Mouse (Mus musculus) forebrain, embryonic 11.5 days (tissue): ENCODE measurements at regions not wholly inside any gene's neighbourhood (a gene's known extent, or its start where the extent isn't known, plus 50 kb on each side); places are given as distances from the start of the nearest gene placed in this dataset.
A peak's percentile ranks its signal among the peaks of the same experiment; 100 is the strongest.

Source experiments
- ATAC-seq: fragments of 200-750 bp; cut with Nextera tagmentation; replicated peaks from 2 replicates; pipeline ENCODE4 v1.8.0; 2017; ENCODE audit warnings: moderate TSS enrichment; ENCODE audit not compliant: low FRiP score
- DNase-seq: peaks from one replicate; pipeline ENCODE4 v3.0.0-alpha.2; 2017; ENCODE audit warnings: low spot score
- H3K27ac ChIP-seq: fragments of 300-500 bp; sonication (generic); 2 replicates; pipeline ENCODE4 v1.5.1; 2014; ENCODE audit warnings: low read depth, low read length
- H3K27me3 ChIP-seq: fragments of 300-500 bp; sonication (generic); 2 replicates; pipeline ENCODE4 v1.6.1; 2014; ENCODE audit warnings: mild to moderate bottlenecking, low read length, mixed read lengths; ENCODE audit not compliant: control insufficient read depth, insufficient read depth
- H3K36me3 ChIP-seq: fragments of 300-500 bp; sonication (generic); 2 replicates; pipeline ENCODE4 v1.6.1; 2014; ENCODE audit warnings: mild to moderate bottlenecking, low read length, moderate library complexity, mixed read lengths; ENCODE audit not compliant: control insufficient read depth, insufficient read depth
- H3K4me1 ChIP-seq: fragments of 300-500 bp; sonication (generic); replicated peaks from 2 replicates; pipeline ENCODE4 v1.6.1; 2014; ENCODE audit warnings: low read length, mixed read lengths; ENCODE audit not compliant: control insufficient read depth, insufficient read depth
- H3K4me2 ChIP-seq: fragments of 300-500 bp; sonication (generic); 2 replicates; pipeline ENCODE4 v1.6.1; 2014; ENCODE audit warnings: low read depth, mild to moderate bottlenecking, low read length, moderate library complexity, mixed read lengths; ENCODE audit not compliant: severe bottlenecking
- H3K4me3 ChIP-seq: fragments of 300-500 bp; sonication (generic); 2 replicates; pipeline ENCODE4 v1.5.1; 2014; ENCODE audit warnings: low read depth, low read length
- H3K9ac ChIP-seq: fragments of 300-500 bp; sonication (generic); 2 replicates; pipeline ENCODE4 v1.6.1; 2014; ENCODE audit warnings: low read length
- H3K9me3 ChIP-seq: fragments of 300-500 bp; sonication (generic); 2 replicates; pipeline ENCODE4 v1.6.1; 2016; ENCODE audit warnings: low read length, mixed read lengths; ENCODE audit not compliant: control insufficient read depth
- WGBS: fragments of 180-500 bp; shearing (Covaris S2); extraction: QIAGEN DNeasy Blood & Tissue Kit; methylation state at CpG from one replicate; pipeline ENCODE4 v1.1.7; 2014; 5-methylcytosine and 5-hydroxymethylcytosine counted together

DNA sequence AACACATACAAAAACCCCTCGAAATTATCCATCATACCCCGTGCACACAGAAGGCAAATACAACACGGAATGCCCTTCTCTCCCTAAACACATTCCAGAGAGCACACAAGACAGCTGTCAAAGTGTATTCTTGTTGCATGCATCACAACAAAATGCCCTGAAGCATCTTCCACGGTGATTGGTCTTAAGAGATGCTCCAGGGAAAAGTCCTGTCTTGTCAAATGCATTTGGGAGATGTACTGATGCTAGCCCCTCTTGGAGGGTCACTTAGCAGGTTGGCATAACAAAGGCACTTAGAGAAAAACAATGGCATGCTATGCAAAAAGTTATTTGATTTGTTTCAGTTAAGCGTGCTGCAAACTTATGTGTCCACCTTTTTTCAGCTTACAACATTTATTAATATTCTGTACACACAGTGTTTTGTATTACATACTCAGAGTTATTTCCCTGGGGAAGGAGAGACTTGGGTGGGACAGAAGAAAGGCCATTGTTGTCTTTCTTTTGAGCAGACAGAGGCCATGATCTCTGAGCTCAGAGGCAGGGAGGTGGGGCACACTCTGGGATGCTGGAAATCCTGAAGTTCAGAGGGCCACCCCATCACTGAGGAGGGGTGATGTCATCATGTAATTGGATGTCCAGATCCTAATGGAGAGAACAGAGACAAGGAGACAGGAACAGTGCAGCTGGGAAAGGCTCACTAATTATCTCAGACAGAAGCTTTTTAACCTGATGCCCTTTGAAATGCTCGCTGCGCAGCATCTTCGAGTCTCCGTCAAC is 598.2 kb upstream of the Cdh5 start:
- Histone ChIP-seq H3K4me3 (no peak overlapping the region), H3K9me3 (no peaks in the 10 kb centered on the region), H3K27ac (no peak overlapping the region), H3K36me3 (no peaks in the 10 kb centered on the region), H3K9ac (no peak overlapping the region), H3K27me3 (no peaks in the 10 kb centered on the region), H3K4me2 (no peak overlapping the region), H3K4me1 (no peaks in the 10 kb centered on the region)
- WGBS, result 73% methylated on average over 9 of the region's 9 CpGs
- 0 out of 2 replicates have a peak, but pooled peaks have one; percentile 27 for ATAC-seq
- DNase-seq, result no peak

- Histone ChIP-seq H3K27ac (no peak overlapping the region), H3K4me3 (no peak overlapping the region), H3K9ac (no peak overlapping the region), H3K27me3 (no peaks in the 10 kb centered on the region), H3K4me2 (no peak overlapping the region), H3K9me3 (no peaks in the 10 kb centered on the region), H3K4me1 (no peaks in the 10 kb centered on the region), H3K36me3 (no peaks in the 10 kb centered on the region)
- ATAC-seq (no peak), DNase-seq (no peak)
- 78% methylated on average over 6 of the region's 6 CpGs for WGBS
These were observed 595.1 kb upstream of the Cdh5 start for GRCm38 (mm10) chr8:103506334-103506733.

DNA sequence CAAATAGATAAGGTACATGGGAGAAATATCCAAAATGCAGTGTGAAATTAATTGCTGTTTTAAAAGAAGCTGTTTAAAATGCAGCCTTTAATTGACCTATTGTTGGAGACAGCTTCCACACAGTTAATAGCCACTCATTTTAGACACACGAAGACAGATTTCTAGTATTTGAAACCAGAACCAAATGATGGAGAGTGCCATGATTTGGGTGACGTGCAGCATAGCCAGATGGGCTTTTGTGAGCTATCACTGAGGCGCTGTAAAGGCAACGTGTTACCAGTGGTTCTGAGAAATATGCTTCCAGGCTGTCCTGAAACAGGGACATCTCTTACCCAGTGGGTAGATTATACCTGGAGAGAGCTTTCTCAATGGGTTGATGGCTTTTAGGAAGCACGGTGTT is 594.4 kb upstream of the Cdh5 start:
- H3K27me3 ChIP-seq, result no peaks in the 10 kb centered on the region
- H3K27ac ChIP-seq, result no peak overlapping the region
- ATAC-seq (no peak), DNase-seq (no peak)
- no peak overlapping the region for H3K4me3 ChIP-seq
- H3K4me2 ChIP-seq, result no peak overlapping the region
- H3K9ac ChIP-seq, result no peak overlapping the region
- H3K36me3 ChIP-seq, result no peaks in the 10 kb centered on the region
- H3K9me3 ChIP-seq, result no peaks in the 10 kb centered on the region
- H3K4me1 ChIP-seq, result no peaks in the 10 kb centered on the region
- WGBS, result 72% methylated on average over 5 of the region's 5 CpGs

GRCm38 (mm10) chr8:103520141-103520866 is 581.1 kb upstream of the Cdh5 start:
- no peaks in the 10 kb centered on the region for H3K36me3 ChIP-seq
- DNase-seq, result no peak
- no peak overlapping the region for H3K4me3 ChIP-seq
- WGBS, result 77% methylated on average over 4 of the region's 4 CpGs
- H3K4me2 ChIP-seq, result no peak overlapping the region
- no peaks in the 10 kb centered on the region for H3K9me3 ChIP-seq
- H3K4me1 ChIP-seq, result no peaks in the 10 kb centered on the region
- no peaks in the 10 kb centered on the region for H3K27me3 ChIP-seq
- no peak overlapping the region for H3K9ac ChIP-seq
- no peak for ATAC-seq
- no peak overlapping the region for H3K27ac ChIP-seq

GRCm38 (mm10) chr8:103530903-103531302 is 570.5 kb upstream of the Cdh5 start:
- no peaks in the 10 kb centered on the region for H3K4me1 ChIP-seq
- H3K36me3 ChIP-seq, result no peaks in the 10 kb centered on the region
- no peak for ATAC-seq
- H3K9me3 ChIP-seq, result no peaks in the 10 kb centered on the region
- no peak overlapping the region for H3K4me3 ChIP-seq
- H3K9ac ChIP-seq, result no peak overlapping the region
- DNase-seq, result no peak
- WGBS, result 81% methylated on average over 4 of the region's 4 CpGs
- no peak overlapping the region for H3K27ac ChIP-seq
- H3K4me2 ChIP-seq, result no peak overlapping the region
- no peaks in the 10 kb centered on the region for H3K27me3 ChIP-seq

GRCm38 (mm10) chr8:103534971-103535370 is 566.5 kb upstream of the Cdh5 start:
- DNase-seq, result no peak
- Histone ChIP-seq H3K4me3 (no peak overlapping the region), H3K9ac (no peak overlapping the region), H3K27me3 (no peaks in the 10 kb centered on the region), H3K27ac (no peak overlapping the region), H3K4me1 (no peaks in the 10 kb centered on the region), H3K9me3 (no peaks in the 10 kb centered on the region), H3K4me2 (no peak overlapping the region), H3K36me3 (no peaks in the 10 kb centered on the region)
- ATAC-seq, result no peak
- 82% methylated on average over 4 of the region's 4 CpGs for WGBS

- H3K9me3 ChIP-seq, result no peaks in the 10 kb centered on the region
- no peak for ATAC-seq
- no peaks in the 10 kb centered on the region for H3K36me3 ChIP-seq
- no peak overlapping the region for H3K27ac ChIP-seq
- no peak overlapping the region for H3K9ac ChIP-seq
- 74% methylated on average over 2 of the region's 2 CpGs for WGBS
- no peak overlapping the region for H3K4me3 ChIP-seq
- H3K27me3 ChIP-seq, result no peaks in the 10 kb centered on the region
- no peak for DNase-seq
- H3K4me1 ChIP-seq, result no peaks in the 10 kb centered on the region
- no peak overlapping the region for H3K4me2 ChIP-seq
These were observed 564.6 kb upstream of the Cdh5 start for GRCm38 (mm10) chr8:103536856-103537255.

GRCm38 (mm10) chr8:103541954-103542353 is 559.5 kb upstream of the Cdh5 start:
- no peak for ATAC-seq
- no peaks in the 10 kb centered on the region for H3K9me3 ChIP-seq

More at GRCm38 (mm10) chr8:103541954-103542353, 559.5 kb upstream of the Cdh5 start:
- no peaks in the 10 kb centered on the region for H3K27me3 ChIP-seq
- H3K4me2 ChIP-seq, result no peak overlapping the region
- H3K36me3 ChIP-seq, result no peaks in the 10 kb centered on the region
- WGBS, result 71% methylated on average over 2 of the region's 2 CpGs
- no peak overlapping the region for H3K4me3 ChIP-seq
- no peak overlapping the region for H3K9ac ChIP-seq
- H3K27ac ChIP-seq, result no peak overlapping the region
- H3K4me1 ChIP-seq, result no peaks in the 10 kb centered on the region
- DNase-seq, result no peak
